Mouse (Mus musculus) MEL (cell line): ENCODE data around the gene Cntn5.

ENCODE experiments used
- BHLHE40 ChIP-seq: IDR thresholded peaks from 2 replicates; pipeline ENCODE4 v1.6.1; 2012; ENCODE audit warnings: low read depth, mild to moderate bottlenecking, inconsistent platforms, low read length, improper control_type of control experiment, borderline replicate concordance
- CHD2 ChIP-seq: IDR thresholded peaks from 2 replicates; pipeline ENCODE4 v1.6.1; 2011; ENCODE audit warnings: low read length, improper control_type of control experiment
- CTCF ChIP-seq, 3 experiments: IDR thresholded peaks in 2 of 3; conservative IDR thresholded peaks in 1 of 3; 2 replicates each; pipeline ENCODE4 v1.5.1; 2011 to 2012; ENCODE audit warnings: low read length in 3 of 3, low read depth in 2 of 3, mild to moderate bottlenecking in 2 of 3, improper control_type of control experiment in 1 of 3, inconsistent platforms in 1 of 3, mixed read lengths in 1 of 3, moderate library complexity in 1 of 3; ENCODE audit not compliant: control insufficient read depth in 1 of 3, insufficient read depth in 1 of 3, poor library complexity in 1 of 3, severe bottlenecking in 1 of 3
- ELF1 ChIP-seq: IDR thresholded peaks from 2 replicates; pipeline ENCODE4 v1.6.1; 2014; ENCODE audit warnings: low read depth, mild to moderate bottlenecking, inconsistent platforms, low read length, improper control_type of control experiment, moderate library complexity
- EP300 ChIP-seq, 2 experiments: IDR thresholded peaks; 2 replicates each; pipeline ENCODE4 v1.6.1; 2011; ENCODE audit warnings: improper control_type of control experiment in 2 of 2, low read length in 2 of 2, low read depth in 1 of 2, mild to moderate bottlenecking in 1 of 2
- GATA1 ChIP-seq: IDR thresholded peaks from 2 replicates; pipeline ENCODE4 v1.6.1; 2011; ENCODE audit warnings: low read depth, low read length, improper control_type of control experiment
- KAT2A ChIP-seq: conservative IDR thresholded peaks from 2 replicates; pipeline ENCODE4 v1.6.1; 2012; ENCODE audit warnings: low read depth, low read length, improper control_type of control experiment, inconsistent platforms
- MAFK ChIP-seq: IDR thresholded peaks from 2 replicates; pipeline ENCODE4 v1.6.1; 2011; ENCODE audit warnings: low read depth, mild to moderate bottlenecking, low read length, improper control_type of control experiment, borderline replicate concordance
- MXI1 ChIP-seq: IDR thresholded peaks from 2 replicates; pipeline ENCODE4 v1.6.1; 2011; ENCODE audit warnings: mild to moderate bottlenecking, low read depth, low read length, improper control_type of control experiment
- POLR2A ChIP-seq, 2 experiments: IDR thresholded peaks; 2 replicates each; pipeline ENCODE4 v1.6.1; 2011 to 2012; ENCODE audit warnings: low read length in 2 of 2, mild to moderate bottlenecking in 2 of 2, control low read depth in 1 of 2, improper control_type of control experiment in 1 of 2, low read depth in 1 of 2, moderate library complexity in 1 of 2; ENCODE audit not compliant: control insufficient read depth in 1 of 2, insufficient read depth in 1 of 2, poor library complexity in 1 of 2
- POLR2AphosphoS2 ChIP-seq: IDR thresholded peaks from 2 replicates; pipeline ENCODE4 v1.6.1; 2011; ENCODE audit warnings: low read length, improper control_type of control experiment
- UBTF ChIP-seq: IDR thresholded peaks from 2 replicates; pipeline ENCODE4 v1.6.1; 2012; ENCODE audit warnings: low read depth, mild to moderate bottlenecking, inconsistent platforms, low read length, improper control_type of control experiment, moderate library complexity, borderline replicate concordance; ENCODE audit not compliant: insufficient read depth
- ZKSCAN1 ChIP-seq: IDR thresholded peaks from 2 replicates; pipeline ENCODE4 v1.6.1; 2012; ENCODE audit warnings: low read depth, mild to moderate bottlenecking, inconsistent platforms, low read length, improper control_type of control experiment, moderate library complexity
- ZMIZ1 ChIP-seq: IDR thresholded peaks from 2 replicates; pipeline ENCODE4 v1.6.1; 2012; ENCODE audit warnings: low read depth, mild to moderate bottlenecking, inconsistent platforms, low read length, improper control_type of control experiment, moderate library complexity

DNA sequence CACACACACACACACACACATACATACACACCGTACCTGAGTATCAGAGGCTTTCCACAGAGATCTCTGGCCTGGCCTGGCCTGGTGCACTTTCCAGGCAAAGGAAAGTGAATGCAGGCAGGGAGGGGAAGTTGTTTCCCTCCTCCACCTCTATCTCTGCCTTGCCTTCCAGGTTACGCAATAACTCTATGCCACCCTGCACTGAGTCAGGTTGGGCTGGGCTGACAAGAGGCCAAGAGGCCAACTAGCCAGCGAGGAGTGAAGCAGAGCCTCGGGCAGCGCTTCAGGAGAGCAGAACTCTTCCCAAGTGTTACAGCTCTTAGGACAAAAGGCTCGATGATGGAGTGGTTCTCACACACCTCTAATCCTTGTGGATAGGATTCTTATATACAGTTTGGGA lies 1018.4 kb downstream of the Cntn5 start:
- TF ChIP-seq CTCF (IDR thresholded peaks at IDR 0.05 in 2 of 3, conservative IDR thresholded peaks at IDR 0.05 in 1 of 3; ENCODE audit: control insufficient read depth in 1 of 3, insufficient read depth in 1 of 3, low read depth in 2 of 3, low read length in 3 of 3, poor library complexity in 1 of 3, severe bottlenecking in 1 of 3) (no peak), UBTF (no peak), ZMIZ1 (no peak), GATA1 (no peak), CHD2 (no peak), BHLHE40 (no peak), POLR2AphosphoS2 (no peak), ELF1 (no peak), KAT2A (no peak), MAFK (no peak), MXI1 (no peak), EP300 (IDR thresholded peaks at IDR 0.05; ENCODE audit: low read depth in 1 of 2, low read length in 2 of 2) (no peak), ZKSCAN1 (no peak), POLR2A (IDR thresholded peaks at IDR 0.05; ENCODE audit: control insufficient read depth in 1 of 2, insufficient read depth in 1 of 2, low read depth in 1 of 2, low read length in 2 of 2, poor library complexity in 1 of 2) (no peak)
